Mouse (Mus musculus) liver, embryonic 18 days (tissue): ENCODE results near the gene Gm2a. TPM values are rescaled to one million over a fixed set of nuclear protein-coding genes. Genes with fewer than 3 reads are reported as not detected.

Source experiments
- polyA plus RNA-seq: library from polyadenylated mRNA; depleted of rRNA; stranded (reverse); fragments of >200 nt; gene quantifications from 2 replicates; pipeline ENCODE4 v1.2.3, GENCODE M21; 2012; rRNA removed

The Gm2a gene
- polyA plus RNA-seq = 25.0 and 27.9 TPM in 2 replicates

GRCm38 (mm10) chr11:55097463-55098188 is at the start of gene Gm2a:
TSS of gene Gm2a (plus strand) at chr11:55098115.

DNA sequence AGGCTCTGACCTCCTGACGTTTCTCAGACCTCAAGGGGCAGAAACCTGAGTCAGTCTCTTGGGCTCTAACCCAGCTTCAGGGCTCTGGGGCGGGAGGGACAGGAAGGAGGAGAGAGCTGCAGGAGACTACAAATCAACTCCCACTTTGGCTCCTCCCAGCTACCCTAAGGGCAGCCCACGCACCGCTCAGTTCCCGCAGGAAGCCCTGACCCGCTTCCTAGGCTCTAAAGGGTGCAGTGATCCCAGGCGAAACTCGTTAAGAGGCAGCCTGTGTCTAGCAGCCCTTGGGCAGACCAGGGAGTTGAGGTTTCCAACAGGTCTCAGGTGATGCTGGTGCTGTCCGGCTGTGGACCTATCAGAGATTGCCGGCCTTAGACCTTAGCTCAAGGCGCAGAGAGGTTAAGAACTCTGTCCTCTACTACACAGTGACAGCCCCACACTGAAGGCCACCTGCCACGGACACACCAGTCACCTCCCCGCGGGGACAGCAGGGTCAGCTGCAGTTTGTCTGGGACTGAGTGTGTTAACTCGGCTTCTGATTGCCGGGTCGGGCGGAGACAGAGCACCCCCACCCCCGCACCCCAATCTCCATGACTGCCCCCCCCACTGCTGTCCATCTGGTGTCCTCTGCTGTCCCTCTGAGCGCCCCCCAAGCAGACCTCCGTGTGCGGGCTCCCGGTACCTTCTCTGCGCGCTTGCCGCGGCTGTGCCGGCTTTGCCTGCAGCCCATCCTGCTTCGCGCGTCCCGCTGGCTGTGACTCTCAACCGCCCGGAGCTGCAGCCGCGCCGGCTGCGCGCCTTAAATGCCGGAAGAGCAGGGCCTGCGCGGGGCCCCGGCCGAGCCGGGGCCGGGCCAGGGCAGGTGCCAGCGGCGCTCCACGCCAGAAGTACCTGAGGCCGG is 20.3 kb upstream of the Gm2a start, which contains the start of gene Ccdc69:
Ccdc69 (minus strand) TSS at position 801 of the 901 bp plus-strand sequence.

DNA sequence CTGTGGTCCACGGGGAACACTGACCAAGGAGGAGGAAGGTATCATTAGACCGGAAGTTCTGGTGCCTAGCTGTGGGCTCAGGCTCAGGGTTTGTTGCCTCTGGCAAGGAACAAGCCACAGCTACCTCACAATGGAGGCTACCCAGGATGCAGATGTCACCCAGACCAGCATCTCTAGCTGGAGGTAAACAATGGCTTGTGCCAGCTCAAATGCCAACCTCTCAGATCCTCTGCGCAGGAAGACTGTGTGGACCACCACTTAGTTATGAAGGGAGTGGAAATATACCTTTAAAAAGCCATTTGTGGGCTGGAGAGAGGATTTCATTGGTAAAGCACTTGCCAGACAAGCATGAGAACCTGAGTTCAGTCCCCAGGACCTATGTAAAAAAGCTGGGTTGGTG is 53.7 kb downstream of the Gm2a start, which contains the start of gene Slc36a3:
Slc36a3 (minus strand) TSS at position 101 of the 400 bp plus-strand sequence.

Other genes with a start within 250 kb of the Gm2a start
- 2.1 and 2.3 TPM in 2 replicates for gene Lyrm7, start 237.2 kb upstream of the Gm2a start, polyA plus RNA-seq
- gene Hint1, start 231.7 kb upstream of the Gm2a start, polyA plus RNA-seq = 396 and 431 TPM in 2 replicates
- 11.3 and 11.4 TPM in 2 replicates for gene Gpx3, start 195.7 kb upstream of the Gm2a start, polyA plus RNA-seq
- 6.2 and 6.8 TPM in 2 replicates for gene Tnip1, start 135.2 kb upstream of the Gm2a start, polyA plus RNA-seq
- gene Anxa6, start 64.7 kb upstream of the Gm2a start, polyA plus RNA-seq = 50.4 and 52.9 TPM in 2 replicates
- 1.9 and 2.0 TPM in 2 replicates for gene Ccdc69, start 20.0 kb upstream of the Gm2a start, polyA plus RNA-seq
- 0.01 TPM in 1 of 2 replicates, not detected in the other for gene Slc36a3, start 53.6 kb downstream of the Gm2a start, polyA plus RNA-seq
- gene Slc36a2, start 87.0 kb downstream of the Gm2a start, polyA plus RNA-seq = 45.7 and 68.6 TPM in 2 replicates
- 6.5 and 8.5 TPM in 2 replicates for gene Slc36a1, start 106.2 kb downstream of the Gm2a start, polyA plus RNA-seq
- not detected in 2 replicates for gene Fat2, start 238.4 kb downstream of the Gm2a start, polyA plus RNA-seq